Mouse (Mus musculus) adrenal gland, postnatal 14 days (tissue): ENCODE measurements at regions not wholly inside any gene's neighbourhood (a gene's known extent, or its start where the extent isn't known, plus 50 kb on each side); places are given as distances from the start of the nearest gene placed in this dataset.
A peak's percentile ranks its signal among the peaks of the same experiment; 100 is the strongest.

Experiments used
- DNase-seq: peaks from one replicate; pipeline ENCODE4 v3.0.0; 2021; ENCODE audit warnings: mixed read lengths

- DNase-seq: no peak
Observed at GRCm38 (mm10) chr8:34451211-34452000, 339.9 kb upstream of the Gm10131 start.

- no peak for DNase-seq
Observed at GRCm38 (mm10) chr8:34449391-34450044, 338.0 kb upstream of the Gm10131 start.

DNA sequence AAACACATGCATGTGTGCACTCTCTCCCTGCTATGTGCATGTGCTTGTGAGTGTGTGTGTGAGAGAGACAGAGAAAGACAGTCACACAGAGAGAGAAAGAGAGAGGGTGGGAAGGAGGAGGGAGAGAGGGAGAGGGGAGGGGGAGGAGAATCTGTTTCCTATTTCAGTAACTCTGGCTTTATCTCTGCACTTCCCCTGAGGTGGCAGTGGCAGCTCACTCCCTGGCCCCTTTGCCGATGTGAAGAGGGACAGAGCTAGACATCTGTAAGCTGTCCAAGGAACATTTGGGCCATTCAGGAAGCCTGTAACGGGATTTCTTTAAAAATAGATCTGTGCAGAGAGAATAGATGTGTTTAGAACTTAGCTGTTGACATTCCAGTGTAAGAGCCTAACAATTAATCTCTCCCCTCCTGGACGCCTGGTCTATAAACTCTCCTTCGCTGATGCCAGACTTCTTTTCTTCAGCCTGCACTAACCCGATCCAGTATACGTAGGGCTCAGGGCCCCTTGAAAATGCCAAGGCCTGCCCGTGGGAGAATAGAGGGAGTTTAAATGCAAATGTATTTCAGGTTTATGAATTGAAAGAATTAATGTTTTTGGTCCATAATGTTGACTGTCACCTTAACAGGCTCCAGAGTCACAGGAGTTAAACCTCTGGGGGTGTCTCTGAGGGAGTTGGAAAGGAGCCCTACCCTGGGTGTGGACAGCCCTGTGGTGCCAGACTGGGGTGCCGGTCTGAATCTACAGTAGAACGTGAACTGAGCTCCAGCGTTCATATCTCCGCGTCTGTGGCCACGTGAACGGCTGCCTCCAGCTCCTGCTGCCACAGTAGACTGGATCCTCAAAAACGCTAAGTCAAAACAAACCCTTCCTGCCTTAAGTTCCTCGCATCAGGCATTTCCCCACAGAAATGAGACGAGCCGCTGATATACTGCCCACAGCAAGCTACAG lies 336.6 kb upstream of the Gm10131 start:
- DNase-seq: peak; percentile 21

DNA sequence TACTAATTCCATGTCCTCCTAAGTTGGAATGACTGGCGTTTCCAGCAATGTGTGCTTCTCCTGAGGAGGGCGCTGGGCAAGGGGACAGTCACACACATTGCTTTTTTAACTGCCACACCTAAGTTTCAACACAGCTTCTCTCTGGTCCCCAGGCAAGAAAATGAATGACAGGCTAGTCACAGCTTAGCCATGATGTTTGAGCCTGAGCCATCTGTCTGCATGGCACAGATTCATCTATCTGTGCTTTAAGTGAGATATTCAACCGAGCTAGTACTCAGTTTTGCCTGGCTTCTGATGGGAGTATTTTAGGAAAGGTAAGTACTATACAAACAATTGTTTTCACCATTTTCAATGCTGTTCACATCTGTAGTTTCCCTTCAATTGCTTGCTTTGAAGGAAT lies 331.2 kb upstream of the Gm10131 start:
- no peak for DNase-seq

- DNase-seq: no peak
Observed at GRCm38 (mm10) chr8:34441756-34442155, 330.2 kb upstream of the Gm10131 start.

- no peak for DNase-seq
Observed at GRCm38 (mm10) chr8:34440771-34441170, 329.2 kb upstream of the Gm10131 start.

DNA sequence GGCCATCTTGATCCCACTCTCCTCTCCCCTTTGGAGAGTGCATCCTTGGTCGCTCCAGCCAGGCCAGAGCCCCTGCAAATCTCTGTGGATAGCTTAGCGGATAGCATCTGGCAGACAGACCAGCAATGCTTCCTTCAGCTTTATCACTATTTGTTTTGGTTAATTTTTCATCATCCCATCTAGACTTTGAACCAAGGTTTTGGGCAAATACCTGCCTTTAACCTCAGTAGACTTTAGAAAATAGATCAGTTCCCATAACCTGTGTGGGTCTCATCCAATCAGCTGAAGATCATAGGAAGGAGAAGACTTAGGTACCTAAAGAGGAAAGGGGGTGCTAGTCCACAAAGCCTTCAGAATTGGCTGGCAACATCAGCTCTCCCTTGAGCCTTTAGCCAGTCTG lies 327.2 kb upstream of the Gm10131 start:
- no peak for DNase-seq

- no peak for DNase-seq
Observed at GRCm38 (mm10) chr8:34431985-34432384, 320.4 kb upstream of the Gm10131 start.

GRCm38 (mm10) chr8:34429231-34429630 lies 317.7 kb upstream of the Gm10131 start:
- DNase-seq: no peak

- no peak for DNase-seq
Observed at GRCm38 (mm10) chr8:34401571-34401970, 290.0 kb upstream of the Gm10131 start.

DNA sequence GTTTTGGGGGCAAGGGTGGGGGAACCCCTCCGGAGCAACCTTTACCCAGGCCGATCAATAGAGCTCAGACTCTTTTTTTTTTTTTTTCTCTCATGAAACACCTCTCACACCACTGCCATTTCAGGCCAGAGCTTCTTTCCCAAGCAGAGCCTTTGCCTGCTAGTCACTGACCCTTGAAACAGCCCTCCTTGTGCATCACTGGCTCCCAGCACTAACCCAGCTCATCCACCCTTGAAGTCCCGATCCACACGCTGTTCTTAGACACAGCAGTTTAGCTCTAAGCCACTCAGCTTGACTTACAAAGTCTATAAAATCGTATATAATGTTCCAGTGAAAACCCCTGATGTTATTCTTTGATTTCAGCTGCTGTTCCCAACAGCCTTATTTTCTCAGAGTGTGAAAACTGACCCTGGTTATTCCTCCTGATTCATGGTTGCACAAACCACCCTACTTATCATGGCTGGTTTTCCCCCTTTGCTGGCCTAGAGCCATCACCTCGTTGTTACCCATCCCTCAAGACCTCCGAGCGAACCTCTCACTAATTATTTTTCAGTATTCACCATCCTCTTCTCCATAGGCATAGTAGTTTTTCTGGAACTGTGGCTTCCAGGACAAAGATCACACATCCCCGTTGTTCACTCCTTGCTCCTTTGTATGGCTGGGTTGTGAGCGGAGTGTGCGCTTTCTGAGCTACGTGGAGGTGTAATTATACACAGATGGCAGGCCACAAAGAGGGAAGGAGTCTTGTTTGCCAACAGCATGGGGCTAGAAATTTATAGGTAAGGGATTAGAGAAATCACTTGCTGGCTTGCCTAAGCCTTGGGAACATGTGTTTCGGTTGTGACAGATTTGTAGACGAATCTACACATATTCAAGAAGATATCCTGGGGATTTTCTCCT lies 287.6 kb upstream of the Gm10131 start:
- no peak for DNase-seq

DNA sequence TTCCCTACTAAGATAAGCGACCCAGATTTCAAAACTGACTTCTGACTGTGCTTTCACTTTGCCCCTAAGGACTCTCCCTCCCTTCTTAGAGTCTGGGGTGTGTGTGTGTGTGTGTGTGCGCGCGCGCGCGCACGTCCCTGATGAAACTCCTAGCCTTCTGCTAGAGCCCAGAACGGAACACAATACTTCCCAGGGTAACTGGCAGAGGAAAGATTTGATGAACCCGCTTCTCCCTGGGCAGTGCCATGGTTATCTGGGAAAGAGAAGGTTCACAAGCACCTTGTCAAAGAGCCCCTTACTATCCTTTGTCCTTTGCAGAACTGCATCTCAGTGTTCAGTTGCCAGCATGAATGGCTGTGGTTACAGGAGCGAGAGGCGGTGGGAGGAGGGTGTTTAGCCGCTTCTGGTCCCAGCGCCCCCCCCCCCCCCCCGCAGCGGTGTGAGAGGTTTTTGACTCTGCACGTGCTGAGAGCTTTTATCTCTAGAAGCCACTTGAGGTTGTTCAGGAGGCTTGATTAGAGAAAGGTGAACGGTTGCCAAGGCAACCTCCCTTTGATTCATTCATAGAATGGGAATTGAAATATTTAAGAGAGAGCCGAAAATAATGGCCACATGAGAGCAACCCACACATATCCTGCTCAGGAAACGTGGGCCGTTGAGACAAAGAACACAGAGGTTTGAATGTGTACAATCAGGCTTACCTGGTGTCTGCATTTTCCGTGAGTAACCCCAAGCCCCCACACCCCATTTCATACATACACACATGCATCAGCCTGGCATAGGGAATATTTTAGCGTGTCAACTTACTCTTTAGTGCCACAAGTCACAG lies 286.3 kb upstream of the Gm10131 start:
- DNase-seq: peak; percentile 16

- peak; percentile 24 for DNase-seq
Observed at GRCm38 (mm10) chr8:34397225-34397582, 285.7 kb upstream of the Gm10131 start.

- no peak for DNase-seq
Observed at GRCm38 (mm10) chr8:34392981-34393828, 281.7 kb upstream of the Gm10131 start.

DNA sequence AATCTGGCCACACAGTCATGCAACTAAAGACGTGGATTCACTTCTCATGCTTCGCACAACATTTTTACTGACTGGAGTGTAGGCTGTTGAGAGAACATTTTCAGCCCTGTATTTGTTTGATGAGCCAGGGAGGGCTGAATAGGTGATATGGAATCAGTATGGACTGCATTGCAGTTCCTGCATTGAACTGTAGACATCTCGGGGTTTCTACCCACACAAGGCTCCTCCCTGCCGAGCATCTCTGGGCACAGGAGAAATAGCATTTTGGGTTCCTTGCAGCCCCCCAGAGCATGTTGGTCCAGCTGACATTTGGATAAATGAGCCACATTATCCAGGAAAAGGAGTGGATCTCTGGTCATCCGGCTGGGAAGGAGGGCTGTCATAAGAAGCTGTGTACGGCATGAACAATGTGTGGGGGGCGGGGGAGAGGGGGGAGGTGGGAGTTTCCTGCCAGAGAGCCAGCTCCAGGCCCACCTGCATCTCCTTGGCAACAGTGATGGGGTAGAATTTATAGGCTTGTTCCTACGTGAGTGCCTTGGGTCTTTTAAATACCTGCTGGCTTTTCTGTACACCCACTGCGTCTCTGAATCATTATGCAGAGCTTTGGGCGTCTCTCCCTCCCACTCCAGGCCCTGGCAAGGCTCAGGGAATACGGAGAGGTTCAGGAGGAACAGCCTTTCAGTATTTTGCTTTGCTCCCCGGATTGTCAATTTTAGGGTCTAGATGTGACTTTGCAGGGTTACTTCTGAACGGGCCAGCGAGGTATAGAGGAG lies 280.9 kb upstream of the Gm10131 start:
- no peak for DNase-seq

GRCm38 (mm10) chr8:34385806-34386439 lies 274.4 kb upstream of the Gm10131 start:
- no peak for DNase-seq

- no peak for DNase-seq
Observed at GRCm38 (mm10) chr8:34380615-34381014, 269.1 kb upstream of the Gm10131 start.

DNA sequence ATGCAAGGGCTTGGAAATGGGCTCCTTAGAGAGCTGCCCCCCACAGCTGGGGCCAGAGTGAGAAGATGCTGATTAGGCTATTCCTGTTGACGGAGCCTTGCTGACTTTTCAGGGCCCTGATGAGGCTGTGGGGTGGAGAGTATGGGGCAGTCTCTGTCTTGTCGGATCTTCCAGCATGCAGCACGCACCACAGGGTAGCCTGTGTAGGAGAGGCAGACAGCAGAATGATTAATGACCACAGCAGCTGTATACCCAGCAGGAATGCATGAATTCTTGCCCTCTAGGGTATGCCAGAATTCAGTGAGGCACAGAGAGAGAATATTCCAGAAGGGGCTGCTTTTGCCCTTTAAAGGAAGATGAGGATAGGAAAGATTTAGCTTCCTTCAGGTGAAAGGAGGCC lies 265.6 kb upstream of the Gm10131 start:
- no peak for DNase-seq

- no peak for DNase-seq
Observed at GRCm38 (mm10) chr8:34374242-34374641, 262.7 kb upstream of the Gm10131 start.
